Mouse (Mus musculus) CD4-positive helper T cell, adult 2 months (primary cell): ENCODE results near the gene Btf3l4.

ENCODE experiments used
- DNase-seq: peaks from one replicate; pipeline ENCODE4 v3.0.0-alpha.2; 2012; ENCODE audit warnings: low read depth, missing footprints, low spot score

The Btf3l4 gene

GRCm38 (mm10) chr4:108832916-108833827 is at the start of gene Btf3l4:
Gene Btf3l4 (minus strand): TSS chr4:108833614.
- peak; percentile 96 for DNase-seq

DNA sequence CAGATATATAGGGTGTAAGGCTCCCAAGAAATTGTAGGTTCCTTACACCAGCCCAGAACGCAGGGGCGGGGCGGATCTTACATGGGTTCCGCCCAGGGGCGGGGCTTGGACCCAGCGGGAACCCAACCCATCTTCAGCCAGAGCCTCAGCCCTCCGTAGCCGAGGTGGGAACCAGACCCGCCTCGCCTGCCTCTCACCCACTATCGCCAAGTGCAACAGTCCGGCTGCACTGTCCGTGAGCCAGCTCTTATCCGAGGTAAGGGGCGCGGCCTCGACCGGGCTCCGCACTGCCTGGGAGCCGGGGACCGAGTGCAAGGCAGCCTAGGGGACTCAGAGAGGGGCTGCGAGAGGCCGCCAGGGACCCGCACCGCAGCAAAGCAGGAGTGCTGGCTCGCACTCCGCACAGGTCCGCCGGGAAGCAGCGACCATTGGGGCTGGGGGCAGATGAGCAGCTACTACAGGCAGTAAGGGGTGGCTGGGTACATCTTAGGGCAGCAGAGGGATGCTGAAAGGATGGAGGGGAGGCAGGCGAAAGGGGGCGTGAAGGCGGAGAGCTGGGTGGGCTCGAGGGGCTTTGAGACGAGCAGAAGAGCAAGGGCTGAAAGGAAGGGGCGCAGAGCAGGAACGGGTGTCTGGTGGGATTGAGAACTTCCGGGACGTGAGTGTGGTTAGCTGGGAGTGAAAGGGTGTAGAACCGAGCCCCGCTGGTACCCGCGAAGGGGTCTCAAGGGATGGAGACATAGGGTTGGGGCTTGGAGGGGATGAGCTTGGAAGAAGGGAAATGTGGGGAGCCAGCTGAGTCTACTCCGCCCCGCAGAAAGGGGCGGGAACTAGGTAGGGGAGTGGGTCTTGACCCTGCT is 45.8 kb upstream of the Btf3l4 start, which contains the start of gene Rab3b:
Gene Rab3b, plus strand, starts transcription at position 101 of the 860 bp plus-strand sequence.
- DNase-seq: peak; percentile 42

- DNase-seq: no peak
These were observed 44.5 kb upstream of the Btf3l4 start for GRCm38 (mm10) chr4:108877901-108878300.

GRCm38 (mm10) chr4:108873746-108874145 is 40.3 kb upstream of the Btf3l4 start:
- DNase-seq: no peak

- DNase-seq: peak; percentile 60
These were observed 36.4 kb upstream of the Btf3l4 start for GRCm38 (mm10) chr4:108869730-108870374.

- no peak for DNase-seq
These were observed 33.4 kb upstream of the Btf3l4 start for GRCm38 (mm10) chr4:108866806-108867205.

- DNase-seq: no peak
These were observed 15.1 kb upstream of the Btf3l4 start, which contains the start of gene A730015C16Rik for GRCm38 (mm10) chr4:108848505-108848848. Gene A730015C16Rik (minus strand): TSS chr4:108848619.

DNA sequence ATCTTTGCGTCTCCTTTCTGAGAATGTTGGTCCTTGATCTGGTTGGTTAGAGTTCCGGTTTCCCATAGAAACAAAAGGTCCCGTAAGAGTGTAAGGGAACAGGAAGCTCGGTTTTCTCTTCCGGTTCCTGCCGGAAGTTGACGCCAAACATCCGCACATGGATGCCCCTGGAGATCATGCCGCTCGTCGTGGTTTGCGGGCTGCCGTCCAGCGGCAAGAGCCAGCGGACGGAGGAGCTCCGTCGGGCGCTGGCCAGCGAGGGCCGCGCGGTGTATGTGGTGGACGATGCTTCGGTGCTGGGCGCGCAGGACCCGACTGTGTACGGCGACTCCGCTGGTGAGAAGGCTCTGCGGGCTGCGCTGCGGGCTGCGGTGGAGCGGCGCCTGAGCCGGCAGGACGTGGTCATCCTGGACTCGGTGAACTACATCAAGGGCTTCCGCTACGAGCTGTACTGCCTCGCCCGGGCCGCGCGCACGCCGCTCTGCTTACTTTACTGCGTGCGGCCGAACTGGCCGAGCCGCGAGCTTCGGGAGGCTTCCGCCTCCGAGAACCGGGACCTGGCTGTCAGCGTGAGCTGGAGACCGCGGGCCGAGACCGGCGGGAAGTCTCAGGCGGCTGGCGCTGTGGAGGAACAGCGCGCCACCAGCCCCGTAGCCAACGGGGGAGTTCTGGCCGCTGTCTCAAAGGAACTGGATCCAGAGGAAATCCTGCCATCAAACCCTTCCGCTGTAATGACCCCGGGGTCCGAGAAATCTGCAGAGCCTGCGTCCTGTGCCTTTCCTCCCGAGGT is 14.5 kb upstream of the Btf3l4 start, which contains the start of gene Kti12:
Gene Kti12, plus strand, starts transcription at position 71 of the 790 bp plus-strand sequence.
- peak; percentile 88 for DNase-seq

DNA sequence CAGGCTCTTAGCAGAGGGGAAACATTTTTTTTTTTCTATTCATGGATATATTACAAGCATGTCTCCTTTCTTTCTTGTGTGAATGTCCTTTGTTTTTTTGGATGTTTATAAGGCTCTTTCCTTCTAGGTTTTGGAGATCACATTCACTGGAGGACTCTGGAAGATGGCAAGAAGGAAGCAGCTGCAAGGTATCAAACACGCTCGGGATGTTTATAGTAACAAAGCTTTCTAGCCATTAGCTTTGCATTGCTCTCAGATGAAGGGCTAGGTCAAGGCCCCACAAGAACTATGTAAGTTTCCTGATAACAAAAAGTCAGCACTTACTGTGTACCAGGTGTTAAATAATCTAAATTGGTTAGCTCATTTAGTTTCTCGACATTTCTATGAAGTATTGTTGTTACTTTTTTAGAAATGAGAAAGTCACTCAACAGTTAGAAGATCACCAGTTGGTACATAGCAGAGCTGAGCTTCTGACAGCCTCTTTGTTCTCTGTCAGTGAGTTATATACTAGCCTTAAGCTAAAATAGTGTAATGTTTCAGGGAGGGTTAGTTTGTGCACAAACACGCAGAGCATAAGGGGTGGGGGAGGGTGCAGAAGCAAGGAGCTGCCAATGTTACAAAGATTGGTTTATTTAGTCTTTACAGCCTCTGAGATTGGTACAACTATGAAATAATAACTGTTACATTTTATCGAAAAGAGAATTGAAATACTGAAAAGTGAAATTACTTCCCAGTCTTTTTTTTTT is 12.6 kb upstream of the Btf3l4 start:
- no peak for DNase-seq

DNA sequence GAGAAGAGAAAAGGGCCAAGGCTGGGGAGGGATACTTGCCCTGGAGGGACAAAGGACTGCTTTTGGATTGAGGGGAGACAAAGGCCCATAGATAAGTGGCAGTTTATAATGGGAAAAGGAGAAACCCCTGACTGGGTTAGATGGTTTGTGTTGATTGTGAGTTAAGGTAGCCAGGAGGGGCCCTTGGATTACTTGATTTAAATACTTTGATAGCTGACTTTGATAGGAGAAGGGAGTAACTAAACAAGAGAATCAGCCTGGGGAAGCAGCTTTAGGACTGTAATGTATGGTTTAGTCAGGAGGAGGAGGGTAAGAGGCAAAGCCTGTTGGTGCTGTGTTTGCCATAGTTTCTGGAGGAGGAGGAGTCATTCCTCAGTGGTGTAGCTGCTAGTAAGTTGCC is 9.9 kb upstream of the Btf3l4 start:
- no peak for DNase-seq

DNA sequence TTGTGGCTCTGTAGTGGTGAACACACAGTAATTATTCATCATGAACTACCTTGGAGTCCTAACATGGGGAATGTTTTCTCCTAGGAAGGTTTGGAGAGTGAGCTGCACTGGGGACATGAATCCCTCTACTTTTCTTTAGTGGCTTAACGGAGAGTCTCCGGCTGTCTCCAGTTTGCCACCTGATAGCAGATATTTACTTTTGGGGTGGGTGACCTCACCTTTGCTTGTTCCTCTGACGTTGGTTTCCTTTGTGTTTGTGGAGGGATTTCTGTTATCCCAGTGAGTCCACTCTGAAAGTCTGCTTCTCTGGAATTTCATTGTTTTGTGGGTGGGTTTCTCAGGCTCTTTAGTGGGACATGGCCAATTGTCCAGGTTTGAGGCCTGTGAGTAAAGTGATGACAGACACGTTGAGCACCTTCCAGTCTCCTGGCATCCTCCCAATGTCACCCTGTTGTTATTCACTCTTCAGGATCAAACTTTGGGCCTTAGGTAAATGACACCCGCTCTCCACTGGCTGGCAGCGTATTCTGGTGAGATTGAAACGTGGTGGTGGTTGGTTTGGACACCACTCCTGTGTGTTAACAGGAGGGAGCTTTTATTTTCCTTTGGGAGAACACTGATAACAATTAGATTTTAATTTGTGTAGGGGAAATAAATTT is 8.6 kb upstream of the Btf3l4 start:
- no peak for DNase-seq

GRCm38 (mm10) chr4:108838031-108838430 is 4.6 kb upstream of the Btf3l4 start:
- no peak for DNase-seq

- DNase-seq: peak; percentile 15
These were observed 2.1 kb upstream of the Btf3l4 start for GRCm38 (mm10) chr4:108835496-108835895.

DNA sequence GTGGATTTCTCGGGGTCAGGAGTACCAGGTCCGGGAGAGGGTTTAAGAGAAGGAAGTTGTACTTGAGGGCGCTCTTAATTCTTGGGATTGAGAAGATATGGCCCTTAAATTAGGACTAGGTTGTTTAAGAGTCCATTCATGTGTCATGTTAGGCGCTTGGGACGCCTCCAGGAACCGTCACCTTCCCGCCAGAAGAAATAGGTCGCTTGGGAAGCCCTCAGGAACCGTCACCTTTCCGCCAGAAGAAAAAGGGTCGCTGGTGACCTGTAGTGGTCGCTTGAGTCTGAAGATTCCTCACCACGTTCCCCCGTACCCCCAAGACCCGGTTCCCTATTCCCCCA is 1.5 kb upstream of the Btf3l4 start:
- no peak for DNase-seq

DNA sequence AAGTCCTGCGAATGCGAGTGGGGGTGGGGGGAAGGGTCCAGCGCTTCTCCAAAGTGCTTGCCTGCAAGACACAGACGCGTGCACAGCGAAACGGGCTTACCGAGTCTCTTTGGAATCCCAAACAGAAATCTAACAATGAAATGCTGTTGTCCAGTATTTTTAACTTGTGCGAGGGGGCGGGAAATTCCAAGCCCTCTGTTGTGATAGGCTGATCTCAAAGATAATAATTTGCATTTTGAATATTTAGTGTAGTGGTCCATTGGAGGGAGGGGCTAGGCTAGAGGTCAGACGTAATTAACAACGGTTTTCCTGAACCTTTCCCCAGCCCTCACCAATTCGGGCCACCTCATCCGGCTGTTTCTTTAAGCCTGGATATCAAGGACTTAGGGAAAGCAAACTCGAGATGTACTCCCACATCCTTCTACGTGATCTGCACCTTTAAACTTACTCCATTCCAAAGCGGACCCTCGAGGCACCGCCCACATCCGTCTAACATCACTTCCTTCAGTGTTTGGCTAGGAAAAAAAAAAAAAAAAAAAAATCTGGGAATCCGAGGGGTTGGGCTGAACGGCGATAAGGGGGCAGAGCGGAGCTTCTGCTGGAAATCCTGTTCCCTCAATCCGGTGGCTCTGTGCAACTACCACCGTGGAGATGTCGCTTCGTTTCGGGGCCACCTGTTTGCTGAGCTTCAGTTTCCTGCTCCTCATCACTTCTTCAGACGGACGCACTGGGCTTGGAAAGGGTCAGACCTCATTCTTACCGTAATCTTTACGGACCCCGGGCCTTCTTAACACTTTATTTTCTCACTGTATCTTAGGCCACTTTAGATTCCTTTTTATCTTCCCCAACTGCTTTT is 929 bp upstream of the Btf3l4 start, which contains the start of gene Txndc12:
Gene Txndc12, plus strand, starts transcription at position 487 of the 856 bp plus-strand sequence.
- peak; percentile 85 for DNase-seq

DNA sequence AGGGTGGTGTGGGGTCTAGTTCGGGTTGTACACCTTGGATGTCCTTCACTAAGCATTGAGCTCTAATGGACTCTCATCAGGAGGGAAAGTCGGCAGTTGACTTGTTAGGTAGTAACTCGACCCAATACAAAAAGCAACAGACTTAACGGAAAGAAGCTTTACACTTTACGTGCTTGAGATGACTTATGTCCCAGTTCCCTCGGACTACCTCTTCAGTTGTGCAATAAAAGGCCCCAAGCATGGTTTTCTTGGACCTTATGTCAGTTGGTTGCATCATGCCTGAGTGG is 357 bp upstream of the Btf3l4 start:
- no peak for DNase-seq

- no peak for DNase-seq
These were observed 2.7 kb downstream of the Btf3l4 start for GRCm38 (mm10) chr4:108830698-108831097.

DNA sequence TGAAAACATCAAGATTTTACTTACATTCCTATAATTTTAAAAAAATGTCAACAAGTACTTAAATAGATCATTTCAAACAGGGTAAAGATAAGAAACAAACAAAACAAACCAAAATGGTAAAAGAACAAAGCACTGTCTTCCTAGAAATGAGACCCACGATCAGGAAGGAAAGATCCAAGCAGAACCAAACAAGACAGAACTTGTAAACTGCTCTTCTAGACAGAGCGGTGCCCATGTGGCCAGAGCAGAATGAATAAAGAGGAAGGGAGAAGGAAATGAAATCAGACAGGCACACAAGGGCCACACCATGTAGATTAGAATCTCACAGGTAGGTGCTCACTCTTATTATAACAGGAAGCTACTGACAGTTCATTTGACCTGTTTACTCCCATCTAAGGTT is 6.8 kb downstream of the Btf3l4 start:
- no peak for DNase-seq

GRCm38 (mm10) chr4:108826096-108826495 is 7.3 kb downstream of the Btf3l4 start:
- DNase-seq: no peak
